Mouse (Mus musculus) ES-Bruce4 (cell line): ENCODE measurements around the gene AC134908.4.

Experiments
- CTCF ChIP-seq: IDR thresholded peaks from one replicate; pipeline ENCODE4 v1.8.1; 2011; ENCODE audit warnings: low read depth, low read length
- POLR2A ChIP-seq: IDR thresholded peaks from one replicate; pipeline ENCODE4 v1.8.1; 2011; ENCODE audit warnings: low read length; ENCODE audit not compliant: insufficient read depth

GRCm38 (mm10) chr17:25839455-25840235 lies 44.2 kb upstream of the AC134908.4 start:
- TF ChIP-seq CTCF, result no peak
- no peak for TF ChIP-seq POLR2A
